In genomic region chrX:169906054-169906508, GRCm38 (mm10) we compare ENCODE assay signal across 10 mouse cellular contexts.
A peak's percentile ranks its signal among the peaks of the same experiment; 100 is the strongest.
DNase-seq lines count a peak whose midpoint lies in the region; ATAC-seq lines count a peak whose summit lies in the region.
"Had no signal": no experiment of that assay in that cellular context is flagged by ENCODE, and none has a peak within 500 bp of the region (broad histone marks: within the 10 kb centered on the region; RNA-seq: fewer than 3 reads in every experiment).

No protein-coding gene starts in this region.

- peak; percentile 54; the same call in 1 of the 2 replicates for ATAC-seq in liver, embryonic 15.5 days (ENCODE audit: insufficient read depth)
- peak; percentile 94 for ATAC-seq in forebrain, embryonic 11.5 days (replicated peaks; ENCODE audit: low FRiP score)
- ATAC-seq in kidney, embryonic 14.5 days (ENCODE audit: low FRiP score, low TSS enrichment) = peak; percentile 52; the same call in 1 of the 2 replicates
- peak; percentile 84 for ATAC-seq in neural tube, embryonic 11.5 days (ENCODE audit: insufficient read depth, low FRiP score, low TSS enrichment)

- 0 out of 2 replicates have a peak, but pooled peaks cover 4% of the 10 kb centered on the region for H3K27me3 ChIP-seq in liver, embryonic 15.5 days
- H3K27me3 ChIP-seq in forebrain, embryonic 11.5 days (ENCODE audit: control insufficient read depth, insufficient read depth, low read length) = peaks cover 5% of the 10 kb centered on the region; the same call in 1 of the 2 replicates
- H3K27me3 ChIP-seq in kidney, embryonic 14.5 days (ENCODE audit: control insufficient read depth, insufficient read depth, low read length) = no peaks in the 10 kb centered on the region
- peaks cover 6% of the 10 kb centered on the region; the same call in 1 of the 2 replicates for H3K27me3 ChIP-seq in neural tube, embryonic 11.5 days (ENCODE audit: control insufficient read depth, insufficient read depth, low read length)

- DNase-seq in liver = no peak
- DNase-seq in forebrain, embryonic 11.5 days (ENCODE audit: low spot score) = peak; percentile 79
- DNase-seq in neural tube, embryonic 11.5 days (ENCODE audit: low spot score) = peak; percentile 55
- no peak for DNase-seq in urinary bladder, postnatal 10 days (ENCODE audit: low spot score)
- no peak for DNase-seq in spleen, postnatal 10 days (ENCODE audit: low spot score in 2 of 2)
- DNase-seq in lung, postnatal 4 days = no peak
- DNase-seq: heart, postnatal 36 days had no signal

- H3K4me2 ChIP-seq in liver, embryonic 15.5 days = no peak overlapping the region
- H3K4me2 ChIP-seq in forebrain, embryonic 11.5 days (ENCODE audit: low read depth, low read length, severe bottlenecking) = no peak overlapping the region
- H3K4me2 ChIP-seq in kidney, embryonic 14.5 days (replicated peaks; ENCODE audit: low read depth, low read length) = no peak overlapping the region; the same call in 1 of the 2 replicates
- H3K4me2 ChIP-seq in neural tube, embryonic 11.5 days (ENCODE audit: low read depth) = no peak overlapping the region

- 30% methylated on average over 5 of the region's 5 CpGs for whole genome bisulfite sequencing in liver, embryonic 15.5 days (ENCODE audit: insufficient replicate concordance)
- WGBS in forebrain, embryonic 11.5 days = 6% methylated on average over 5 of the region's 5 CpGs
- 14% methylated on average over 5 of the region's 5 CpGs for WGBS in kidney, embryonic 14.5 days
- 11% methylated on average over 5 of the region's 5 CpGs for WGBS in neural tube, embryonic 11.5 days

- no peak overlapping the region for H3K27ac ChIP-seq in liver, embryonic 15.5 days (replicated peaks)
- no peak overlapping the region for H3K27ac ChIP-seq in forebrain, embryonic 11.5 days (ENCODE audit: low read depth, low read length)
- no peak overlapping the region for H3K27ac ChIP-seq in kidney, embryonic 14.5 days (ENCODE audit: low read depth, low read length)
- H3K27ac ChIP-seq in neural tube, embryonic 11.5 days (ENCODE audit: low read depth, low read length) = no peak overlapping the region

- H3K36me3 ChIP-seq in liver, embryonic 15.5 days (replicated peaks) = no peaks in the 10 kb centered on the region
- no peaks in the 10 kb centered on the region for H3K36me3 ChIP-seq in forebrain, embryonic 11.5 days (ENCODE audit: control insufficient read depth, insufficient read depth, low read length)
- no peaks in the 10 kb centered on the region for H3K36me3 ChIP-seq in kidney, embryonic 14.5 days (ENCODE audit: control insufficient read depth, insufficient read depth, low read length)
- H3K36me3 ChIP-seq in neural tube, embryonic 11.5 days (ENCODE audit: control insufficient read depth, insufficient read depth, low read length) = no peaks in the 10 kb centered on the region
- H3K36me3 ChIP-seq: G1E had no signal

- H3K4me3 ChIP-seq in liver, embryonic 15.5 days (replicated peaks) = no peak overlapping the region
- H3K4me3 ChIP-seq in forebrain, embryonic 11.5 days (ENCODE audit: low read depth, low read length) = no peak overlapping the region
- no peak overlapping the region for H3K4me3 ChIP-seq in kidney, embryonic 14.5 days (ENCODE audit: low read length)
- no peak overlapping the region for H3K4me3 ChIP-seq in neural tube, embryonic 11.5 days (ENCODE audit: low read depth, low read length)

- no peaks in the 10 kb centered on the region for H3K9me3 ChIP-seq in liver, embryonic 15.5 days (replicated peaks)
- no peaks in the 10 kb centered on the region for H3K9me3 ChIP-seq in forebrain, embryonic 11.5 days (ENCODE audit: control insufficient read depth, low read length)
- H3K9me3 ChIP-seq in kidney, embryonic 14.5 days (ENCODE audit: control insufficient read depth, low read length) = no peaks in the 10 kb centered on the region
- no peaks in the 10 kb centered on the region for H3K9me3 ChIP-seq in neural tube, embryonic 11.5 days (ENCODE audit: control insufficient read depth, low read length)
- H3K9me3 ChIP-seq: G1E had no signal

- H3K4me1 ChIP-seq in liver, embryonic 15.5 days (replicated peaks) = no peaks in the 10 kb centered on the region
- 0 out of 2 replicates have a peak, but pooled peaks cover 3% of the 10 kb centered on the region for H3K4me1 ChIP-seq in forebrain, embryonic 11.5 days (replicated peaks; ENCODE audit: control insufficient read depth, insufficient read depth, low read length)
- no peaks in the 10 kb centered on the region for H3K4me1 ChIP-seq in kidney, embryonic 14.5 days (ENCODE audit: control insufficient read depth, insufficient read depth, low read length)
- no peaks in the 10 kb centered on the region for H3K4me1 ChIP-seq in neural tube, embryonic 11.5 days (ENCODE audit: control insufficient read depth, insufficient read depth, low read length)

- H3K9ac ChIP-seq in liver, embryonic 15.5 days = no peak overlapping the region
- H3K9ac ChIP-seq in forebrain, embryonic 11.5 days (ENCODE audit: low read length) = no peak overlapping the region
- no peak overlapping the region for H3K9ac ChIP-seq in kidney, embryonic 14.5 days (ENCODE audit: low read depth, low read length)
- H3K9ac ChIP-seq in neural tube, embryonic 11.5 days (ENCODE audit: low read length) = no peak overlapping the region

Comparison
In these comparisons a context has a peak if more than half of its experiments do, and no peak if none do; other contexts are left out.
1. DNase-seq: peak in forebrain, embryonic 11.5 days (single experiment) and neural tube, embryonic 11.5 days (single experiment); none in liver (single experiment), urinary bladder, postnatal 10 days (single experiment), spleen, postnatal 10 days (0 of 2) and lung, postnatal 4 days (0 of 2).
2. Peak in every context shown above with its lines, with median percentiles within 50 percentile points of each other: ATAC-seq.